Mouse (Mus musculus) telencephalon, adult 2 months (tissue): ENCODE data around the gene Fkbp14.

Experiments used
- DNase-seq: peaks from one replicate; pipeline ENCODE4 v3.0.0-alpha.2; 2011; ENCODE audit warnings: low read depth, low spot score

The Fkbp14 gene

DNA sequence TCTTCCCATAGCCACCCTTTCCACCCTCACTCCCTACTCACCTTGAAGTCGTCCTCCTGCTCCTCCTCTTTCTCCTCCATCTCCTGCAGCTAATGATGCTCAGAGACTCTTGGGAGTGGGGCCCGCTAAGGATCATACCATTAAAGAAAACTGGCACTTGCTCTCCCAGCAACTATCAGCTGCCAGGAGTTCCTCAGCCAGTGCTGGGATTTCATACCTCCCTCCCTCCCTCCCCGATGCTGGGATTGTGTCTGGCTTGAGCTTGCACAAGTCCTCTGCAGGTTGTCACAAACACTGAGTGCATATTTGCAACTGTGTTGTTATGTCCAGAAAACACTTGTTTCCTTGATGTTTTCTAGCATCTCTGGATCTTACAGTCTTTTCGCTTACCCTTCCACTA is at the start of gene Fkbp14:
Gene Fkbp14, minus strand, starts transcription at position 101 of the 400 bp plus-strand sequence.
- no peak for DNase-seq

GRCm38 (mm10) chr6:54643181-54643580 is 46.1 kb upstream of the Fkbp14 start:
- DNase-seq: no peak

GRCm38 (mm10) chr6:54641953-54642352 is 44.8 kb upstream of the Fkbp14 start:
- DNase-seq: peak; percentile 48

- DNase-seq: no peak
Observed at GRCm38 (mm10) chr6:54639877-54640276, 42.8 kb upstream of the Fkbp14 start.

- no peak for DNase-seq
Observed at GRCm38 (mm10) chr6:54631462-54631861, 34.4 kb upstream of the Fkbp14 start.

DNA sequence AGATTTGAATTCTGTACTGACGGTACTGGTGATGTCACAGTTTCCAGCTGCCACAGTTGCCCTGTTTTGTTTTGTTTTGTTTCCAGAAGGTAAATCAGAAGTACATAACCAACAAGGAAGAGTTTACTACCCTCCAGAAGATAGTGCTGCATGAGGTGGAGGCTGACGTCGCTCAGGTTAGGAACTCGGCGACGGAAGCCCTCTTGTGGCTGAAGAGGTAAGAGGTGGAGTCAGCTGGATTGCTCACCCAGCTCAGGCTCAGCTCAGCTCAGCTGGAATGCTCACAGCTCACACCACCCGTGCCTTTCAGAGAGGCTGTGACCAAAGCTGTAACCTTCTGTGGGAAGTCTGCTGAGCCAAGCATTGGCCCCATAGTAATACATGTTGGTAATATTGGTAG is 32.6 kb upstream of the Fkbp14 start:
- DNase-seq: no peak

DNA sequence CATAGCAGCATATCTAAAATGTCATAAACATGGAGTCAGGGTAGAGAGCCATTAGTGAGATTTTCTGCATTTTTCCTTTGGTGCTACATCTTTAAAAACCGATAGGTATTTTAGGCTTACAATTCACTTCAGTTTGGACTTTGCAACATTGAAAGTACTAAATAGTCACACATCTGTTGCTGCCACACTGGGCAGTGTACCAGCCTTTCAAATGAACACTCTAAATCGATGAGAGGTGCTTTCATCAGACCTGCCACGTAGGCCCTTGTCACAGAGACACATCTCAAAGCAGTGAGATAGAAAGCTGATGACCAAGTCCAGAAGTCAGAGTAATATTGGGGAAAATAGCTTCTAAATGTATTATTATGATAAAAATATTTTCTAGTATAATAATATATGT is 31.3 kb upstream of the Fkbp14 start:
- no peak for DNase-seq

- DNase-seq: no peak
Observed at GRCm38 (mm10) chr6:54620357-54620756, 23.2 kb upstream of the Fkbp14 start.

GRCm38 (mm10) chr6:54619530-54619929 is 22.4 kb upstream of the Fkbp14 start:
- no peak for DNase-seq

- DNase-seq: no peak
Observed at GRCm38 (mm10) chr6:54617363-54617762, 20.3 kb upstream of the Fkbp14 start.

GRCm38 (mm10) chr6:54606241-54606640 is 9.1 kb upstream of the Fkbp14 start:
- DNase-seq: no peak

GRCm38 (mm10) chr6:54604001-54604715 is 7.0 kb upstream of the Fkbp14 start:
- DNase-seq: no peak

DNA sequence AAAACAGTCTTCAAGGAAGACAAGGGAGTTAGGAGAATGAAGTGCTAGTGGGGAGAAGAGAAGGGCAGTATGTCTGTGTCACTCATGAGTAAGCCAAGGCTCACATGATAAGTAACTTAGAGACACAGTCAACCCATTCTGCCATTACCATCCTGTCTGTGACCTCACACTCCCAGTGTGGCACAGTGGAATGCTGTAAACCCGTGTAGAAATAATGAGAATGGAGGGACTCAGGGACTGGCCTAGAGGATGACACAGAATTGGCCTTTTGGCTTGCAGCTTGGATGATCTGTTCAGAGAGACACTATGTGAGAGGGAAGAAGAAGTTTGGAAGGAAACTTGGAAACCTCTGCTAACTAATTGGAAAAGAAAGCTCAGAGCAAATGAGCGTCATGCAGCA is 5.8 kb upstream of the Fkbp14 start:
- no peak for DNase-seq

GRCm38 (mm10) chr6:54600681-54601347 is 3.7 kb upstream of the Fkbp14 start:
- DNase-seq: no peak

- no peak for DNase-seq
Observed at GRCm38 (mm10) chr6:54597711-54598110, 603 bp upstream of the Fkbp14 start.

GRCm38 (mm10) chr6:54595330-54595878 is 1.7 kb downstream of the Fkbp14 start:
- no peak for DNase-seq

- peak; percentile 79 for DNase-seq
Observed at GRCm38 (mm10) chr6:54594469-54595329, 2.4 kb downstream of the Fkbp14 start, which contains the start of gene Plekha8. Plekha8 (plus strand) TSS chr6:54595111.

DNA sequence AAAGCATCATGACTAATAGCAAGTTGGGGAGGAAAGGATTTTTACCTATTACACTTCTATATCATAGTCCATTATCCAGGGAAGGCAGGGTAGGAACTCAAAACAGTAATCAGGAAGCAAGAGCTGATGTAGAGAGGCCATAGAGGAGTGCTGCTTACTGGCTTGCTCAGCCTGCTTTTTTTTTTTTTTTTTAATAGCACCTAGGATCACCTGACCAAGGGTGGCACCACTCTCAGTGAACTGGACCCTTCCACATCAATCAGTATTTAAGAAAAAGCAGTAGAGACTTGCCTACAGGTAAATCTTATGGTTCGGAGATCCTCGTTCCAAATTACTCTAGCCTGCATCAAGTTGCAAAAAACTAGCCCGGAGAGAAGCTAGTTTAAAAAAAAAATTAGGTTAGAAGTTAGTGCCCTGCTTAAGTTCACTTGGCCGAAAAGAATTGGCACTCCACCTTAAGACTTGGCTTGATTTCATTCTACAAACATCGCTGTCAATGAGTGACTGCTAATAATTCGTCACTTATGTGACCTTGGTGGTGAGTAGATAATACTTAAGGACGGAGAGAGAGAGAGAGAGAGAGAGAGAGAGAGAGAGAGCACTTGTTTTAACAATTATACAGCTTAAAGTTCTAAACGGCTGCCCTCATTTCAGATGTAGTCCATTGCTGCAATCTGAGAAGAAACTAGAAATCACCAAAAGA is 3.2 kb downstream of the Fkbp14 start:
- DNase-seq: no peak

- peak; percentile 94 for DNase-seq
Observed at GRCm38 (mm10) chr6:54592938-54593535, 4.1 kb downstream of the Fkbp14 start.

DNA sequence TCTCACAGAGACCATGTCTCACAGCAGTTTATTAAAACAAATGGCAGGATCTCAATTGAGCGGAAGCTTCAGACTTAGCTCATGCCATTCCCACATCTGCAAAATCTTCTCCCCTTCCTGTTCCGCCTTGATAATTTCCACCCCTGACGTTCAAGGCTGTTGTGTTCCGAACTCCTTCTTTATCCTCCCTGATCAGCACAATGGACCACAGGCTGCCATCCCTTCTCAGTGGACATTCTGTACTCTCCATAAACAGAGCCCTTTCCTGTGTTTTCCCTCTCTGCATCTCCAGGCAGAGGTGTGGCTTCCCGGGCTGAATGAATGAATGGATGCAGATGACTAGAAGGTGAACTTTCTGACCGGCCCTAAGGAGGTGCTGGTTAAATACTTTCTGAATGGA is 5.3 kb downstream of the Fkbp14 start:
- DNase-seq: no peak

DNA sequence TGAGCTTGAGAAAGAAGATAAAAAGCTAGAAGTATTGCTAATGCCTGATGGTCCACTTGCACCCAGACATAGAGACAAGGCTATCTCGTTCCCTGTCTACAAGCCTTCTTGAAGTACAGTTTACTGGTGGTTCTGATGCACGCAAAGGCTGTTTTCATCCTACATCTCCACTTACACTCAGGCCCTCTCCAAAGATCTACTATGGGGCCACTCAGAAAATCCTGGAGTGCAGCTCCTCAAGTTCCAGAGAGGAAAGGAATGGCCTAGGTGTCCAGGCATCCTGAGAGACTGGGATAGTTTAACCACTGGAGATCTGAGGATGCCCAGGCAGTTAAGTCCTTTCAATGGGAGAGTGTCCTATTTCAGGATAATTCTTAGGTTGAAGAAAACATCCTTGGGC is 6.4 kb downstream of the Fkbp14 start:
- DNase-seq: no peak
